Mouse (Mus musculus): ENCODE measurements around the gene Alkbh6.

Gene Alkbh6

GRCm38 (mm10) chr7:30295103-30295502, 13.4 kb upstream of the Alkbh6 start:
- no peak for DNase-seq (ENCODE audit: low spot score in 2 of 2)

DNA sequence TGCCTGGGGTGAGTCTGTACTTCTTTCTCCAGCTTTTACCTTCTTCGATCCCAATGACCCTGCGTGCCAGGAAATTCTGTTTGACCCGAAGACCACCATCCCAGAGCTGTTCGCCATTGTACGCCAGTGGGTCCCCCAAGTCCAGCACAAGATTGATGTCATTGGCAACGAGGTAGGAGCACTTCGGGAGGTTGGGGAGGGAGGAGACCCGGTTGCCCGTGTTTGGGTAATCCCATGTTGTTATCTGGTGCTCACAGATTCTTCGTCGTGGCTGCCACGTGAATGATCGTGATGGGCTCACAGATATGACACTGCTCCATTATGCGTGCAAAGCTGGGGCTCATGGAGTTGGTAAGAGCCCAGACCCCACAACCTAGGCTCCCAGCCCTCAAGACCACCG, 11.7 kb upstream of the Alkbh6 start:
- DNase-seq (ENCODE audit: low spot score in 2 of 2) = no peak

- no peak for DNase-seq (ENCODE audit: low spot score in 2 of 2)
These were observed 11.3 kb upstream of the Alkbh6 start for GRCm38 (mm10) chr7:30297266-30297665.

GRCm38 (mm10) chr7:30300914-30301313, 7.6 kb upstream of the Alkbh6 start:
- no peak for DNase-seq (ENCODE audit: low spot score in 2 of 2)

DNA sequence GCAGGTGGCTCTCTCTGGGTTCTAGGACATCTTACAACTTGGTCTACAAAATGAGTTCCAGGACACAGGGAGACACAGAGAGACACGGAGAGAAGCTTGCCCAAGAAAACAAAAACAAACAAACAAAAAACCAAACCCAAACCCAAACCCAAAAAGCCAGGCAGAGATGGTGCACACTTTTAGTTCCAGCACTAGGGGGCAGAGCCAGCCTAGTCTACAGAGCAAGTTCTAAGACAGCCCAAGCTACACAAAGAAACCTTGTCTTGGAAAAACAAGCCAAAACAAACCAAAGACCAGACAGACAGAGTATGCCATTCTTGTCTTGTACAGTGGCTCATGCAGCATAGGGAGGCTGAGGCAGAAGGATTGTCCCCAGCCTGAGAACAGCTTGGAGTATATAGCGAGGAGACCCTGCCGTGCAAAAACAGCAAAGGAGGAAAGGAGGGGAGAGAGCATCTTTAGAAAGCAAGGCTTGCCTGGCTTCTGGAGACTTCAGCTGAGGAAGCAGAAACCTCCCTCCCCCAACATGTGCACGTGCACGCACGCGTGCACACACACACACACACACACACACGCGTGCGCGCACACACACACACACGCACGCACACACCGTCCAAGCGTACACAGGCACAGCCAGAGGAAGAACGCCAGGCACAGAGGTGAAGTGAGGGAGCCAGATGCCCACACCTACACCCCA, 2.3 kb upstream of the Alkbh6 start:
- no peak for DNase-seq (ENCODE audit: low spot score in 2 of 2)

DNA sequence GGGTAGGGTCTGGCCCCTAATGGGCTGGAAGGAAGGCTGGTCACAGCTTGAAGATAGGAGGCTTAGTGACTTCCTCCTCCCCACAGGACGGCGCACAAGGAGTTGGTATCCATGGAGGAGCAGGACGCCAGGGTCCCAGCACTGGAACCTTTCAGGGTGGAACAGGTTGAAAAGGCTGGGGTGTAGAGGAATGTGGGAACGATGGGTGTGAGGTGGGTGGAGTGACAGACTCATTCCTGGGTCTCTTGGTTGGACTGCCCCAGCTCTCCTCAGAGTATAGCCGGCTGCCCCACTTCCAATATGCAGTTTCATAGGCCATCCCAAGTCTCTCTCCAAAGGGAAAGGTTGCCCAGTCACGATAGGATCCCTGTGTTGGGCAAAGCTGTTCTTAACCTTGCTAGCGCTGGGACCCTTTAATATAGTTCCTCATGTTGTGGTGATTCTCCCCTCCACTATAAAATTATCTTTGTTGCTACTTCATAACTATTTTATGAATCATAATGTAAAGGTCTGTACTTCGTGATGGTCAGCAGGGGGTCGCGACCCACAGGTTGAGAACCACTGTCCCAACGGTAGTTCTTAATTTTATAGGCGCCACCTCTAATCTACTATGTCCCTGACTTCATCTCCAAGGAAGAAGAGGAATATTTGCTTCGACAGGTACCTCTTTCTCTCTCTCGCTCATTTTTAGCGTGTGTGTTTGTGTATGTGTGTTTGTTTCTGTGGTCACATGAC, 1.0 kb downstream of the Alkbh6 start:
- no peak for DNase-seq (ENCODE audit: low spot score in 2 of 2)

- DNase-seq (ENCODE audit: low spot score in 2 of 2) = no peak
These were observed 1.6 kb downstream of the Alkbh6 start for GRCm38 (mm10) chr7:30310136-30310535.

GRCm38 (mm10) chr7:30313666-30314320, 5.3 kb downstream of the Alkbh6 start:
- no peak for DNase-seq (ENCODE audit: low spot score in 2 of 2)

GRCm38 (mm10) chr7:30314721-30315155, 6.2 kb downstream of the Alkbh6 start, which contains the start of gene Syne4:
Gene Syne4 (plus strand): TSS chr7:30314807.
- DNase-seq (ENCODE audit: low spot score in 2 of 2) = no peak

DNA sequence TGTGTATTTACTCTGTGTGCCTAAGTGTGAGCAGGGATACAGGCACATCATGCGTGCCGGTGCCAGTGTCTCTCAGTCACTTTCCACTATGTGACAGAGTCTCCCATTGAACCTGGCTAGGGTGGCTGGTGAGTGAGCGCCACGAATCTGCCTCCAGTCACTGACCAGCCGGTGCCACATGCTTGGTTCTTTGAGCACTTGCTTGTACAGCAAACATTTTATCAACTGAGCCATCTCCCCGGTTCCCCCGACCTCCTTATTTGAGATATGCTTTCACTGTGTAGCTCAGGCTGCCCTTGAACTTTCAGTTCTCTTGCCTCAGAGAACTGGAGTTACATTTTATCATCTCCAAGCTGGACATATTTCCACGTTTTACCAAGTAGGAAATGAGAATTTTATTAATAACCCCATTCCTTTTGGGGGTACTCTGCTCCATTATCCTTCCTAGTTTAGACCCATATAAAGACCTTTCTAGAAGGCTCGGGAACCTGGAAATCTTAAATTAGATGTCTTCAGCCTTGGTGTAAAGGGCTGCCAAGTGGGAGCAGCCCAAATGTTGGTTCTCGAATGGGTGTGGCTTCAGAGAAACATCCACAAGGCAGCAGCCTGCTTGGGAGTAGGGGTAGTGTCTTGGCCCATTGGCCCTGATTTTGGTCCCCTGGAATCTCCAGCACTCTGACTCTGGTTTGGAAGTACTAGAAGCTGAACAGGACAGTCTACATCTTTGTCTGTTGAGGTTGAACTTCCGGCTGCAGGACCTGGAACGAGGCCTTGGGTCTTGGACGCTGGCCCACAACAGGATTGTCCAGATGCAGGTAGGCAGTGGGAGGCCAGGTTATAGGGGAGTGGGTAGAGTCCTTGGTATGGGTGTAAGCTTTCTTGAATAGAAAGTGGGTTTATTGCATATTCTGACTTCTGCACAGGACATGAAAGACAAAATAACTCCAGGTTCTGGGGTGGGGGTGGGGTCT, 7.3 kb downstream of the Alkbh6 start:
- no peak for DNase-seq (ENCODE audit: low spot score in 2 of 2)

DNA sequence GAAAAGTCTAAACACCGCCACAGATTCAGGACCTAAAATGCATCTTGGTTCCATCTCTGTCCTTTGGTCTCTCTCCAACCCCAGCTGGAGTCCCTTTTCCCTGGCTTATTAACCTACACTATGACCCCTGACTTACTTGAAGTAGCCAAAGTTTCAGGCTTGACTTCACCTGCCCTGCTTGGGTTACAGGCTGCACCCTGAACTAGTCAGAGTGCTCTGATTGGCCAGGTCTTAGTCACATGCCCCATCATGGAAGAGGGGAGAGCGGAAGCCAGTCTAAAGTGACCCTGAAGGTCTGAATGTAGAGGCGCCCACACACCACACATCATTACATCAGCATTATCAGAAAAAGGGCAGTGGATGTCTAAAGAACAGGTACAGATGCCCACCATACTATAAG, 9.6 kb downstream of the Alkbh6 start:
- no peak for DNase-seq (ENCODE audit: low spot score in 2 of 2)

GRCm38 (mm10) chr7:30320946-30321345, 12.4 kb downstream of the Alkbh6 start:
- DNase-seq (ENCODE audit: low spot score in 2 of 2) = no peak

GRCm38 (mm10) chr7:30321539-30322284, 13.2 kb downstream of the Alkbh6 start, which contains the start of gene E130208F15Rik:
Gene E130208F15Rik (plus strand): TSS chr7:30321740.
- DNase-seq (ENCODE audit: low spot score in 2 of 2) = peak in 1 of 2 experiments; percentile 76

- DNase-seq (ENCODE audit: low spot score in 2 of 2) = peak; percentile 95 to 98
These were observed 13.8 kb downstream of the Alkbh6 start for GRCm38 (mm10) chr7:30322285-30322667.

GRCm38 (mm10) chr7:30322865-30323264, 14.3 kb downstream of the Alkbh6 start:
- no peak for DNase-seq (ENCODE audit: low spot score in 2 of 2)

GRCm38 (mm10) chr7:30323795-30324194, 15.3 kb downstream of the Alkbh6 start, which contains the start of gene Sdhaf1:
Gene Sdhaf1 (minus strand): TSS chr7:30323895.
- DNase-seq (ENCODE audit: low spot score in 2 of 2) = no peak

DNA sequence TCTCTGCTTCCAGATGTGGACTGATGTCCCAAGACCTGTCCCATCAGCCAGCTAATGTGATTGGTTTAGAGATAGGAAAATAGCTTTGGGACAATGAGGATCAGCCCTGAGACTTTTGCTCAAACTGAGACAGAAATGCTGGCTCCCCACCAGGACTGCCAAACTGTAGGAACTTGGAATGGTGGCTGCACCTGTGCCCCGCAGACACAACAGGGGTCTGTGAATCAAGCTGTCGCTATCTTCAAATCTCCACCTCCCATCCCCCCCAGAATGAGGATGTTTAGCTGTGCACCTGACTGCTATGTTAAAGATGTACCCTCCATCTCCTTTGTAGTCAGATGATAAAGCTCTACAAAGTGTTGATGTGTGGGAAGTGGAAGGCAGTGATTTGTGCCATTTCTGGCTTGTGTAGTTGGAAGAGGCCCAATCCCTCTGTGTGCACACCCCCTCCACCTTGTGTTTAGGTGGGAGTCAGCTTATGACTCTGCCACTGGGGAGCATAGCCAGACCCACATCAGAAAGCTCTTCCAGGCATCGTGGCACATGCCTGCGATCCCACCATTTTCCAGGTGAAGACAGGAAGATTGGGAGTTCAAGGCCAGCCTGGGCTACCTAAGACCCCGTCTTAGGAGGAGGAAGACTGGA, 15.9 kb downstream of the Alkbh6 start:
- DNase-seq (ENCODE audit: low spot score in 2 of 2) = peak in 1 of 2 experiments; percentile 79

DNA sequence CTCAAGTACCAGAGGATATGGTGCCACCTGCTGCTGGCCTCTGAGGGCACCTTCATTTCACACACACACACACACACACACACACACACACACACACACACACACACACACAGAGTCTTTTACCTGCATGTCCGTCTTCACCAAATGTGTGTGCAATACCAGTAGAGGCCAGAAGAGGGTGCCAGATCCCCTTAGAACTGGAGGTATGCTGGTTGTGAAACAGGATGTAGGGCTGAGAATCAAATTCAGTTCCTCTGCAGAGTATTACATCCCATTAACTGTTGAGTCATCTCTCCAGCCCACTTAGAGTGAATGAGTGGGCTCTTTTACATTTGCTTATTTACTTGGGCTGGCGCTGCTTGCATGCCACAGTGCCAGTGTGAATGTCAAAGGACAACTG, 16.8 kb downstream of the Alkbh6 start:
- DNase-seq (ENCODE audit: low spot score in 2 of 2) = no peak

DNA sequence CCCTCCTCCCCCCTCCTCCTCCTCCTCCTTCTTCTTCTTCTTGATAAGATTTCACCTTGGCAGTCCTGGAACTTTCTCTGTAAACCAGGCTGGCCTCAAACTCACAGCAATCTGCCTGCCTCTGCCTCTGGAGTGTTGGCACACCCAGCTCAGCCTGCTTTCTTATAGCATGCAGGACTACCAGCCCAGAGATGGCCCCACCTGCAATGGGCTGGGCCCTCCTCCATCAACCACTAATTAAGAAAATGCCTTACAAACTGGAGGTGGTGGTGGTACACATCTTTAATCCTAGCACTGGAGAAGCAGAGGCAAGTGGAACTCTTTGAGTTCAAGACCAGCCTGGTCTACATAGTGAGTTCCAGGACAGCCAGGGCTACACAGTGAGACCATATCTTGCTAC, 17.9 kb downstream of the Alkbh6 start:
- DNase-seq (ENCODE audit: low spot score in 2 of 2) = no peak

DNA sequence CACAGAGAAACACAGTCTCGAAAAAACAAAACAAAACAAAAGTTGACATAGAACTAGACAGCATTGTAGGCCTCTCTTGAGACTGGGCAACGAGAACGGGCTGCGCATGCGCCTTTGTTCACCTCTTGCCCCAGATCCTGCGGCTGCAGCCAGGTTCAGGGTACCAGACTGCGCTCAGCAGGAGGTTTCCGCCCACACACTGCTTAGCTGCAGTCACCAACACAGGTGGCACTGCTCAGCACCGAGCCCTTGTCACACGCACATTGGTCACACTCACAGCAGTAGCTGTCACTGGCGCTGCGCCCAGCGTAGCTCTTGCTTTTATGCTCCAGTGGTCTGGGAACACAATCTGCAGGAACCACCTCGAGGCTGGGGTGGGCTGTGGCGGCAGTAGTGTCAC, 18.6 kb downstream of the Alkbh6 start:
- DNase-seq (ENCODE audit: low spot score in 2 of 2) = no peak

Measured in left cerebral cortex, adult 9 months (tissue).